Mouse (Mus musculus): ENCODE measurements at regions not wholly inside any gene's neighbourhood (a gene's known extent, or its start where the extent isn't known, plus 50 kb on each side); places are given as distances from the start of the nearest gene placed in this dataset.
"Not testable (repeated sequence)": the region's sequence is repeated elsewhere in the genome, so short reads cannot be mapped to it uniquely, and the experiment has no call there.

- no peak for TF ChIP-seq CTCF (IDR thresholded peaks at IDR 0.05)
- no peaks in the 10 kb centered on the region for H3K9me3 ChIP-seq (ENCODE audit: low read length)
- H3K27ac ChIP-seq (ENCODE audit: low read depth, low read length): no peak overlapping the region
- H3K36me3 ChIP-seq (ENCODE audit: insufficient read depth, low read length): no peaks in the 10 kb centered on the region
- no peak overlapping the region for H3K4me3 ChIP-seq (ENCODE audit: low read depth, low read length)
- H3K4me1 ChIP-seq (ENCODE audit: insufficient read depth, low read length): no peaks in the 10 kb centered on the region
- WGBS: 76% methylated on average over 2 of the region's 2 CpGs
- ATAC-seq (ENCODE audit: low FRiP score) (no peak), DNase-seq (ENCODE audit: low spot score) (no peak)
- no peak overlapping the region for H3K9ac ChIP-seq (replicated peaks; ENCODE audit: low read length, poor library complexity, severe bottlenecking)
- H3K4me2 ChIP-seq (ENCODE audit: low read depth, low read length, poor library complexity, severe bottlenecking): no peak overlapping the region
- H3K27me3 ChIP-seq (ENCODE audit: insufficient read depth, low read length): no peaks in the 10 kb centered on the region
These were observed 390.3 kb downstream of the Pih1d3 start for GRCm38 (mm10) chr1:31612944-31613343.

- ATAC-seq (ENCODE audit: low FRiP score); H3K9me3 ChIP-seq (ENCODE audit: low read length); H3K27ac ChIP-seq (ENCODE audit: low read depth, low read length); H3K27me3 ChIP-seq (ENCODE audit: insufficient read depth, low read length); H3K36me3 ChIP-seq (ENCODE audit: insufficient read depth, low read length); DNase-seq (ENCODE audit: low spot score); H3K9ac ChIP-seq (replicated peaks; ENCODE audit: low read length, poor library complexity, severe bottlenecking); H3K4me2 ChIP-seq (ENCODE audit: low read depth, low read length, poor library complexity, severe bottlenecking); H3K4me1 ChIP-seq (ENCODE audit: insufficient read depth, low read length); H3K4me3 ChIP-seq (ENCODE audit: low read depth, low read length): not testable (repeated sequence)
- WGBS: 89% methylated on average over 3 of the region's 9 CpGs
These were observed 392.6 kb downstream of the Pih1d3 start for GRCm38 (mm10) chr1:31615219-31615618.

GRCm38 (mm10) chr1:31616229-31616946, 393.8 kb downstream of the Pih1d3 start:
- H3K27ac ChIP-seq (ENCODE audit: low read depth, low read length); ATAC-seq (ENCODE audit: low FRiP score): not testable (repeated sequence)
- 87% methylated on average over 13 of the region's 15 CpGs for WGBS

GRCm38 (mm10) chr1:31634353-31634752, 411.7 kb downstream of the Pih1d3 start:
- ATAC-seq (ENCODE audit: low FRiP score) (no peak), DNase-seq (ENCODE audit: low spot score) (no peak)
- Histone ChIP-seq H3K4me1 (ENCODE audit: insufficient read depth, low read length) (no peaks in the 10 kb centered on the region), H3K9me3 (ENCODE audit: low read length) (no peaks in the 10 kb centered on the region), H3K4me3 (ENCODE audit: low read depth, low read length) (no peak overlapping the region), H3K36me3 (ENCODE audit: insufficient read depth, low read length) (no peaks in the 10 kb centered on the region), H3K4me2 (ENCODE audit: low read depth, low read length, poor library complexity, severe bottlenecking) (no peak overlapping the region), H3K9ac (replicated peaks; ENCODE audit: low read length, poor library complexity, severe bottlenecking) (no peak overlapping the region), H3K27ac (ENCODE audit: low read depth, low read length) (no peak overlapping the region), H3K27me3 (ENCODE audit: insufficient read depth, low read length) (no peaks in the 10 kb centered on the region)
- no peak for TF ChIP-seq CTCF (IDR thresholded peaks at IDR 0.05)
- WGBS: 80% methylated on average over 1 of the region's 1 CpGs

More at GRCm38 (mm10) chr1:31616229-31616946, 393.8 kb downstream of the Pih1d3 start:
- not testable (repeated sequence) for H3K36me3 ChIP-seq (ENCODE audit: insufficient read depth, low read length); H3K9ac ChIP-seq (replicated peaks; ENCODE audit: low read length, poor library complexity, severe bottlenecking); H3K4me2 ChIP-seq (ENCODE audit: low read depth, low read length, poor library complexity, severe bottlenecking); DNase-seq (ENCODE audit: low spot score); H3K4me1 ChIP-seq (ENCODE audit: insufficient read depth, low read length); H3K27me3 ChIP-seq (ENCODE audit: insufficient read depth, low read length); H3K9me3 ChIP-seq (ENCODE audit: low read length); H3K4me3 ChIP-seq (ENCODE audit: low read depth, low read length)

- TF ChIP-seq CTCF (IDR thresholded peaks at IDR 0.05): no peak
- Histone ChIP-seq H3K36me3 (ENCODE audit: insufficient read depth, low read length) (no peaks in the 10 kb centered on the region), H3K9ac (replicated peaks; ENCODE audit: low read length, poor library complexity, severe bottlenecking) (no peak overlapping the region), H3K27me3 (ENCODE audit: insufficient read depth, low read length) (no peaks in the 10 kb centered on the region), H3K4me3 (ENCODE audit: low read depth, low read length) (no peak overlapping the region), H3K9me3 (ENCODE audit: low read length) (no peaks in the 10 kb centered on the region), H3K4me1 (ENCODE audit: insufficient read depth, low read length) (no peaks in the 10 kb centered on the region), H3K4me2 (ENCODE audit: low read depth, low read length, poor library complexity, severe bottlenecking) (no peak overlapping the region), H3K27ac (ENCODE audit: low read depth, low read length) (no peak overlapping the region)
- no peak for ATAC-seq (ENCODE audit: low FRiP score)
- WGBS: 54% methylated on average over 1 of the region's 1 CpGs
- DNase-seq (ENCODE audit: low spot score): peak; percentile 35
These were observed 414.1 kb downstream of the Pih1d3 start for GRCm38 (mm10) chr1:31636575-31637356.

- TF ChIP-seq CTCF (IDR thresholded peaks at IDR 0.05): no peak
- H3K9me3 ChIP-seq (ENCODE audit: low read length): no peaks in the 10 kb centered on the region
- H3K4me1 ChIP-seq (ENCODE audit: insufficient read depth, low read length): no peaks in the 10 kb centered on the region
- WGBS: 72% methylated on average over 1 of the region's 1 CpGs
- H3K9ac ChIP-seq (replicated peaks; ENCODE audit: low read length, poor library complexity, severe bottlenecking): no peak overlapping the region
- no peak overlapping the region for H3K4me2 ChIP-seq (ENCODE audit: low read depth, low read length, poor library complexity, severe bottlenecking)
- H3K36me3 ChIP-seq (ENCODE audit: insufficient read depth, low read length): no peaks in the 10 kb centered on the region
- ATAC-seq (ENCODE audit: low FRiP score) (peak; percentile 27; the same call in 1 of the 2 replicates), DNase-seq (ENCODE audit: low spot score) (peak; percentile 43)
- no peak overlapping the region for H3K27ac ChIP-seq (ENCODE audit: low read depth, low read length)
- no peaks in the 10 kb centered on the region for H3K27me3 ChIP-seq (ENCODE audit: insufficient read depth, low read length)
- no peak overlapping the region for H3K4me3 ChIP-seq (ENCODE audit: low read depth, low read length)
These were observed 422.5 kb downstream of the Pih1d3 start for GRCm38 (mm10) chr1:31645116-31645515.

Data from midbrain, postnatal 0 days (tissue).